Mouse (Mus musculus) ES-Bruce4 (cell line): ENCODE measurements around the gene Cobl. TPM values are rescaled to one million over a fixed set of nuclear protein-coding genes. Genes with fewer than 3 reads are reported as not detected.

Experiments used
- H3K27ac ChIP-seq: 2 replicates; pipeline ENCODE4 v1.5.1; 2012; ENCODE audit warnings: low read length, inconsistent platforms; ENCODE audit not compliant: insufficient read depth
- H3K27me3 ChIP-seq: 2 replicates; pipeline ENCODE4 v1.6.1; 2012; ENCODE audit warnings: mild to moderate bottlenecking, low read length, inconsistent platforms; ENCODE audit not compliant: control insufficient read depth, poor library complexity, insufficient read depth, severe bottlenecking
- H3K36me3 ChIP-seq: 2 replicates; pipeline ENCODE4 v1.6.1; 2012; ENCODE audit warnings: inconsistent platforms, mild to moderate bottlenecking, low read length, moderate library complexity; ENCODE audit not compliant: control insufficient read depth, poor library complexity, insufficient read depth, severe bottlenecking
- H3K4me1 ChIP-seq: one replicate; pipeline ENCODE4 v1.8.1; 2011; ENCODE audit warnings: low read length; ENCODE audit not compliant: control insufficient read depth, insufficient read depth
- H3K4me3 ChIP-seq: 2 replicates; pipeline ENCODE4 v1.5.1; 2011; ENCODE audit warnings: low read depth, mild to moderate bottlenecking, low read length
- H3K9ac ChIP-seq: 2 replicates; pipeline ENCODE4 v1.6.1; 2012; ENCODE audit warnings: low read depth, mild to moderate bottlenecking, inconsistent platforms; ENCODE audit not compliant: poor library complexity, severe bottlenecking
- H3K9me3 ChIP-seq: replicated peaks from 2 replicates; pipeline ENCODE4 v1.6.1; 2012; ENCODE audit warnings: mild to moderate bottlenecking, low read length, inconsistent platforms; ENCODE audit not compliant: control insufficient read depth, poor library complexity, insufficient read depth, severe bottlenecking
- CTCF ChIP-seq: IDR thresholded peaks from one replicate; pipeline ENCODE4 v1.8.1; 2011; ENCODE audit warnings: low read depth, low read length
- EP300 ChIP-seq: IDR thresholded peaks from 2 replicates; pipeline ENCODE4 v1.6.1; 2011; ENCODE audit warnings: low read depth, low read length; ENCODE audit not compliant: insufficient read depth
- POLR2A ChIP-seq: IDR thresholded peaks from one replicate; pipeline ENCODE4 v1.8.1; 2011; ENCODE audit warnings: low read length; ENCODE audit not compliant: insufficient read depth
- polyA plus RNA-seq: library from polyadenylated mRNA; stranded (reverse); fragments of >200 nt; gene quantifications from 2 replicates; pipeline ENCODE4 v1.2.4, GENCODE M21; 2011; ENCODE audit warnings: low read depth; ENCODE audit not compliant: missing spikeins, insufficient read depth, insufficient read length

Gene Cobl
- polyA plus RNA-seq, 1 experiment, result 23.2 TPM

DNA sequence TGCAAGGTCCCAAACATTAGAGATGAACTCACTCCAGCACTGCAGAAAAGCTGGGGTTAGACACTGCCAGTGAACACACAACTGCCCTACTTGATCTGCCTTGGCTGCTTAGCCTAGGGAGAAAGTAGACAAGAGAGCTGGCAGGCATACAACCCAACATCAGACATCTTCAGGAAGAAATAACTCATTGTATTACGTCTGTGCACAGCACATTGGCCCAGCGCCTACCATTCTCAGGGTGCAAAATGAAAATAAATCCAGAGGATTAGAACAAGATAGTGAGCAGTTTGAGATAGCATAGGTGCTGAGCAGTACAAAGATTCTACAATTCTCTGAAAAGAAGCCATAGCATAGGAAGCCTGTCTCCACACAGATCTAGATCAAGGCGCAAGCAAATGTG lies 109.1 kb downstream of the Cobl start:
- Histone ChIP-seq H3K27ac (no peak overlapping the region), H3K4me3 (no peak overlapping the region), H3K9me3 (no peaks in the 10 kb centered on the region), H3K4me1 (no peaks in the 10 kb centered on the region), H3K9ac (no peak overlapping the region), H3K36me3 (peaks cover 2% of the 10 kb centered on the region; the same call in 1 of the 2 replicates), H3K27me3 (no peaks in the 10 kb centered on the region)
- TF ChIP-seq EP300, result no peak
- TF ChIP-seq POLR2A, result no peak
- no peak for TF ChIP-seq CTCF

DNA sequence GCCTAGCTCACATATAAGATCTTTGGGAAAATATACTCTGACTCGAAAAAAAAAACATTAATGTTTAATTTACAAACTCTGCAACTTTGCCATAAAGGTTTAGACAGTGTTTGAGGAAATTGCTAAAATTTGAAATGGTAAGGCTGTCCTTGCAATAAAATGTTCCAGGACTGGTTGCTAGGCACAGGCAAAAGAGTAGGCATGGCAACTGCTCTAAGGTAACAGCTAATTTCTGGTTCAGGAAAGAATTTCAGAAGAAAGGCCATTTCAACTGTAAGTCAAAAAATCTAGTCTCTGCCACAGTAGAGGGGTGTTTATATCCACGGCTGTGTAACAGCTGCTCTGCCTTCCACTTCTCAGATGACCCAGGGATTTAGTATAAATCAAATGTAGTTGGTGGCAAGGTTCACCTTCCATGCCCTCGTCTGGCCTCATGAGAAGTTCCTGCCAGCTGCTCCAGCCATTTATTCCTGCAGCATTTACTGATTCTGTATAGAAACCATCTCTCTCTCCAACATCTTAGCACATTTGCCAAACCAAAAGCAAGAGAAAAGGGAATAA lies 113.7 kb downstream of the Cobl start:
- Histone ChIP-seq H3K36me3 (peaks cover 2% of the 10 kb centered on the region), H3K9me3 (no peaks in the 10 kb centered on the region), H3K9ac (no peak overlapping the region), H3K4me3 (no peak overlapping the region), H3K4me1 (no peaks in the 10 kb centered on the region), H3K27ac (no peak overlapping the region), H3K27me3 (no peaks in the 10 kb centered on the region)
- TF ChIP-seq POLR2A (no peak), EP300 (no peak), CTCF (no peak)

DNA sequence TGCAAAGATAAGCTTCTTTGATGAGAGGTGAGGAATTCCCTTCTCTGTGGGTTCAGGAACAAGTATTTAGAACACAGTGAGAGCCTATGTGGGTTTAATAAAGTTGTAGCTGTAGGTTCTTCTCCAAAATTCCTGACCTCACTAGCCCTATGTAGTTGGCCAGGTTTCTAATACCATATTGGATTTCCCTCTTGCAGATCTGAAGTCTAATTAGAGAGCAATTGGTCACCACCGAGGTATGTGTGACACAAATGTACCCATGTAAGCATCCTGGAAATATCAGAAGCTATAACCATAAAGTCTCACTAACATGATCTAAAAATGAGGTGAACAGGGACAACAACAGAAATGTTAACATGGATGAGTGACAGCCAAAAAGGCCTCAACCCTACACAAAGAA lies 114.7 kb downstream of the Cobl start:
- no peak overlapping the region for H3K27ac ChIP-seq
- H3K4me1 ChIP-seq, result no peaks in the 10 kb centered on the region
- no peaks in the 10 kb centered on the region for H3K9me3 ChIP-seq
- H3K4me3 ChIP-seq, result no peak overlapping the region
- H3K27me3 ChIP-seq, result no peaks in the 10 kb centered on the region
- no peaks in the 10 kb centered on the region; the same call in none of the 2 replicates for H3K36me3 ChIP-seq
- H3K9ac ChIP-seq, result no peak overlapping the region
- TF ChIP-seq EP300 (no peak), CTCF (no peak), POLR2A (no peak)

DNA sequence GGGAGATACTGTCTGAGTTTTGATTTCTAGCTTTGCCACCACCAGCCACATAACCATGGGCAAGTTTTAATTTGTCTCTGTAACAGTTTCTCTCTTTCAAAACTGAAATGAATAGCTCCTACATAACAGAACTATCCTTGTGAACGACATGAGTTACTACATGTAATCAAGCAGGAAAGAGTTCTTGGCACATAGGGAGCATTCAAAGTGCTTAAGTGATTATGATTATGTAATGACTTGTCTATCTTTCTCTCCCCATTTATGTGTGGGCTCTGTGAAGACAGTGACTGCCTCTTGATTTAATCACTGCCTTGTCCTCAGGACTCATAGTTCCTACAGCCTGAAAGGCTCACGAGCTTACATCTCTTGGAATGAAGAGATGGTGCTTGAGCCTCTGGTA lies 118.3 kb downstream of the Cobl start:
- TF ChIP-seq EP300 (no peak), CTCF (no peak), POLR2A (no peak)

DNA sequence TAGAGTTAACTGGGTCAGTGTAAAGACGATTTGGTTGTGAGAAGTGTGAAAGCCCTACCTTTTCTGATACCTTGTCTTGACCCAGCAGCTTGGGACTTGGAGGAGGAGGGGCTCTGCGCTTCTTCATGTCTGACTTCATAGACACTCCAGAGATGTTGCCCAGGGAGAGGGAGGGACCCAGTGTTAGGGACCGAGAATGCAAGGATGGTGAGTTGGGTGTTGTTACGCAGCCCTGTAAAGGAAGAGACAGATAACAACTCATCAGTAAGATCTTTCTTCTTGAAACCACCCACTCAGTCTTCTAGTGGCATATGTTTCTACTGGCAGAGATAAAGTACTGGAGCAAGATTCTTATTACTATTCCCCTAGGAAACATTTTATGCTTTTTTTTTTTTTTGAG lies 121.1 kb downstream of the Cobl start:
- peaks cover 10% of the 10 kb centered on the region for H3K36me3 ChIP-seq
- no peaks in the 10 kb centered on the region for H3K27me3 ChIP-seq
- no peaks in the 10 kb centered on the region for H3K9me3 ChIP-seq
- no peak overlapping the region for H3K4me3 ChIP-seq
- H3K9ac ChIP-seq, result no peak overlapping the region
- no peak overlapping the region for H3K27ac ChIP-seq
- TF ChIP-seq POLR2A (no peak), EP300 (no peak), CTCF (no peak)
- H3K4me1 ChIP-seq, result no peaks in the 10 kb centered on the region

More for the DNA sequence above, 118.3 kb downstream of the Cobl start:
- Histone ChIP-seq H3K27me3 (no peaks in the 10 kb centered on the region), H3K9ac (no peak overlapping the region), H3K4me1 (no peaks in the 10 kb centered on the region), H3K36me3 (peaks cover 10% of the 10 kb centered on the region), H3K9me3 (no peaks in the 10 kb centered on the region), H3K27ac (no peak overlapping the region), H3K4me3 (no peak overlapping the region)

DNA sequence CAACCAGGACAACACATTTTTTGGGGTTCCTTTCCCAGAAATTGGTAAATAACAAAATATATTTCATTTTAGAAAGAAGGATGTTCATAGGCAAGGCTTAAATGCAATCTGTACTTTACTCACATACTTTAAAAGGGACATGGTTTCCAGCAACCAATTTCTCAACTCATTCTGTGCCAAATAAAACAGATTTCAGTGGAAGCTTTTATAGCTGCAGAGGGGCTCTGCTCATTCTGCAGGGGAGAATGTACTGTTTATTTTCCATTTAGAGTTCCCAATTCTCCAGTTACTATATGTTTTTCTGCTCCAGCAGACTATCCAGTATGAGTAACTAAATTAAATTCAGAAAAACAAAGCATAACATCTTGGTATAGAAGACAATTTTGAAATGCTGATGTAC lies 124.1 kb downstream of the Cobl start:
- Histone ChIP-seq H3K27ac (no peak overlapping the region), H3K36me3 (peaks cover 10% of the 10 kb centered on the region), H3K9ac (no peak overlapping the region), H3K9me3 (no peaks in the 10 kb centered on the region), H3K4me3 (no peak overlapping the region), H3K4me1 (no peaks in the 10 kb centered on the region), H3K27me3 (no peaks in the 10 kb centered on the region)
- no peak for TF ChIP-seq EP300
- TF ChIP-seq POLR2A, result no peak
- no peak for TF ChIP-seq CTCF
